Mouse (Mus musculus) left cerebral cortex, adult 11 months (tissue): Measurements from ENCODE around the gene Cald1.

Source experiments
- DNase-seq: peaks from one replicate; pipeline ENCODE4 v3.0.0; 2022; ENCODE audit warnings: low spot score

Gene Cald1

GRCm38 (mm10) chr6:34598121-34599065 is at the start of gene Cald1:
TSS of gene Cald1 (plus strand) at chr6:34598500.
- DNase-seq = no peak

GRCm38 (mm10) chr6:34549017-34549416 is 49.3 kb upstream of the Cald1 start:
- DNase-seq = no peak

GRCm38 (mm10) chr6:34552489-34553157 is 45.7 kb upstream of the Cald1 start:
- no peak for DNase-seq

- DNase-seq = no peak
Observed at GRCm38 (mm10) chr6:34554291-34554997, 43.9 kb upstream of the Cald1 start.

- DNase-seq = no peak
Observed at GRCm38 (mm10) chr6:34559521-34559920, 38.8 kb upstream of the Cald1 start.

- no peak for DNase-seq
Observed at GRCm38 (mm10) chr6:34565176-34565880, 33.0 kb upstream of the Cald1 start.

- no peak for DNase-seq
Observed at GRCm38 (mm10) chr6:34567298-34567697, 31.0 kb upstream of the Cald1 start.

- no peak for DNase-seq
Observed at GRCm38 (mm10) chr6:34579504-34580068, 18.7 kb upstream of the Cald1 start.

GRCm38 (mm10) chr6:34583365-34583764 is 14.9 kb upstream of the Cald1 start:
- DNase-seq = no peak

GRCm38 (mm10) chr6:34588066-34588465 is 10.2 kb upstream of the Cald1 start:
- peak; percentile 17 for DNase-seq

GRCm38 (mm10) chr6:34590716-34591115 is 7.6 kb upstream of the Cald1 start:
- DNase-seq = no peak

- DNase-seq = no peak
Observed at GRCm38 (mm10) chr6:34593353-34593752, 4.9 kb upstream of the Cald1 start.

GRCm38 (mm10) chr6:34597316-34597715 is 984 bp upstream of the Cald1 start:
- DNase-seq = no peak

- DNase-seq = no peak
Observed at GRCm38 (mm10) chr6:34599171-34599570, 871 bp downstream of the Cald1 start.

- DNase-seq = no peak
Observed at GRCm38 (mm10) chr6:34599631-34600111, 1.4 kb downstream of the Cald1 start.

GRCm38 (mm10) chr6:34600850-34601249 is 2.5 kb downstream of the Cald1 start:
- DNase-seq = no peak

GRCm38 (mm10) chr6:34602091-34602490 is 3.8 kb downstream of the Cald1 start:
- no peak for DNase-seq

- no peak for DNase-seq
Observed at GRCm38 (mm10) chr6:34606407-34606806, 8.1 kb downstream of the Cald1 start.

- no peak for DNase-seq
Observed at GRCm38 (mm10) chr6:34608603-34609002, 10.3 kb downstream of the Cald1 start.

- no peak for DNase-seq
Observed at GRCm38 (mm10) chr6:34609892-34610829, 11.9 kb downstream of the Cald1 start.
